Mouse (Mus musculus) liver, adult 2 months (tissue): ENCODE results near the gene Rpl12. TPM values are rescaled to one million over a fixed set of nuclear protein-coding genes. Genes with fewer than 3 reads are reported as not detected.

Experiments used
- DNase-seq: peaks from one replicate; pipeline ENCODE4 v3.0.0-alpha.2; 2011; ENCODE audit warnings: low read depth, low spot score; ENCODE audit errors: extremely low read depth
- H3K27ac ChIP-seq: fragments of 200-500 bp; replicated peaks from 2 replicates; pipeline ENCODE4 v1.5.1; 2012; ENCODE audit warnings: low read depth, mild to moderate bottlenecking, control low read depth, inconsistent platforms, low read length; ENCODE audit not compliant: insufficient read depth
- H3K27me3 ChIP-seq: fragments of 200-500 bp; 2 replicates; pipeline ENCODE4 v1.6.1; 2012; ENCODE audit warnings: mild to moderate bottlenecking, moderate library complexity, low read length, inconsistent platforms; ENCODE audit not compliant: control insufficient read depth, insufficient read depth
- H3K36me3 ChIP-seq: fragments of 200-500 bp; 2 replicates; pipeline ENCODE4 v1.6.1; 2012; ENCODE audit warnings: low read length, inconsistent platforms; ENCODE audit not compliant: control insufficient read depth, insufficient read depth
- H3K4me1 ChIP-seq: fragments of 200-500 bp; 2 replicates; pipeline ENCODE4 v1.6.1; 2011; ENCODE audit warnings: low read length; ENCODE audit not compliant: control insufficient read depth, insufficient read depth
- H3K4me3 ChIP-seq: fragments of 200-500 bp; 2 replicates; pipeline ENCODE4 v1.5.1; 2011; ENCODE audit warnings: low read depth, mild to moderate bottlenecking, control low read depth, low read length, moderate library complexity; ENCODE audit not compliant: insufficient read depth
- H3K79me2 ChIP-seq: fragments of 200-500 bp; 2 replicates; pipeline ENCODE4 v1.6.1; 2012; ENCODE audit warnings: inconsistent platforms, mild to moderate bottlenecking, low read length, moderate library complexity; ENCODE audit not compliant: control insufficient read depth, insufficient read depth
- H3K9ac ChIP-seq: fragments of 200-500 bp; 2 replicates; pipeline ENCODE4 v1.6.1; 2012; ENCODE audit warnings: low read depth, mild to moderate bottlenecking, control low read depth, inconsistent platforms, low read length
- CTCF ChIP-seq: fragments of 200-500 bp; IDR thresholded peaks from 2 replicates; pipeline ENCODE4 v1.5.1; 2011; ENCODE audit warnings: low read depth, low read length, control low read depth
- POLR2A ChIP-seq: fragments of 200-500 bp; IDR thresholded peaks from 2 replicates; pipeline ENCODE4 v1.6.1; 2011; ENCODE audit warnings: low read length, control low read depth; ENCODE audit not compliant: insufficient read depth; ENCODE audit errors: extremely low read depth
- WGBS: fragments of 180-500 bp; shearing (Covaris S2); methylation state at CpG from one replicate; pipeline ENCODE4 v1.1.7; 2018; 5-methylcytosine and 5-hydroxymethylcytosine counted together
- polyA plus RNA-seq: library from polyadenylated mRNA; depleted of rRNA; stranded (reverse); fragments of >200 nt; gene quantifications from 2 replicates; pipeline ENCODE4 v1.2.3, GENCODE M21; 2012; rRNA removed
- total RNA-seq: library from RNA; depleted of rRNA; stranded (reverse); fragments of >200 nt; gene quantifications from 2 replicates; pipeline ENCODE4 v1.2.3, GENCODE M21; 2014; rRNA removed

The Rpl12 gene
- total RNA-seq (473 and 515 TPM in 2 replicates), polyA plus RNA-seq (134 and 158 TPM in 2 replicates)

DNA sequence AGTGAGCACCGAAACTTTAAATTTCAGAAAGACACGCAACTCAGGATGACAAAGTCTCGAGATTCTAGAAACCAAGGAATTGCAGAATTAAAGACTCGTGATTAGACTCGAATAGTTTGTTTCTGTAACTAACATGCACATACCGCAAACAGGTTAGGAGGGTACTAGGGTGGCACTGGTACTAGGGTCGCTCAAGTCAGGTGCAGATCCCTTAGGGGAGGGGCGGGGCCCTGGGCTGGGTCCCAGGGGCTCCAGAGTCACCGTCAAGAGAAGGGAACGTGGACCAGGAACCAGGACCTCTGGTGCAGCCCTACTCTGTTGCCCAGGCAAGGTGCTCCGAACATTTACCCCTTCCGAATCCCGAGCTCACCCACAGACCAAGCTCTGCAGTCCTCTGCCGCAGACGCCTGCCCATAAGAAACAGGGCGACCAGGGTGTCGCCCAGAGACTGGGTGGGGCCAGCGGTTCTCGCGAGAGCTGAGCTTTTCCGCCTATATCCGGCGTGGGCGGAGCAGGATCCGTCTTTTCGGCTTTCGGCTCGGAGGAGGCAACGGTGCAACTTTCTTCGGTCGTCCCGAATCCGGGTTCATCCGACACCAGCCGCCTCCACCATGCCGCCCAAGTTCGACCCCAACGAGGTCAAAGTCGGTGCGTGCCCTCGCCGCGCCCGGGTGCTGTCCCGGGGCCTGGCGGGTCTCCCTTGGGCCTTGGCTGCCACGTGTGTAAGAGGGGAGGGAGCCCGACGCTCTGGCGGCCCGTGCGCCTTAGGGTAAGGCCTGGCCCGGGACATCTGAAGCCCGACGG is at the start of gene Rpl12, which contains the start of gene Lrsam1:
Gene Rpl12 (plus strand): TSS at position 368 of the 804 bp plus-strand sequence.
Gene Lrsam1 (minus strand): TSS at position 423 of the 804 bp plus-strand sequence.
- Histone ChIP-seq H3K9ac (peak within 1 kb of the TSS; percentile 89), H3K4me3 (peak within 1 kb of the TSS; percentile 89), H3K27me3 (no peaks in the 10 kb centered on the region), H3K27ac (peak within 1 kb of the TSS; percentile 55), H3K36me3 (peaks cover 10% of the 10 kb centered on the region), H3K4me1 (peaks cover 21% of the 10 kb centered on the region), H3K79me2 (peaks cover 5% of the 10 kb centered on the region; the same call in 1 of the 2 replicates)
- WGBS, result 2% methylated on average over 55 of the region's 55 CpGs
- TF ChIP-seq POLR2A, result peak; percentile 59; the same call in 1 of the 2 replicates
- no peak for TF ChIP-seq CTCF
- DNase-seq, result peak; percentile 76

DNA sequence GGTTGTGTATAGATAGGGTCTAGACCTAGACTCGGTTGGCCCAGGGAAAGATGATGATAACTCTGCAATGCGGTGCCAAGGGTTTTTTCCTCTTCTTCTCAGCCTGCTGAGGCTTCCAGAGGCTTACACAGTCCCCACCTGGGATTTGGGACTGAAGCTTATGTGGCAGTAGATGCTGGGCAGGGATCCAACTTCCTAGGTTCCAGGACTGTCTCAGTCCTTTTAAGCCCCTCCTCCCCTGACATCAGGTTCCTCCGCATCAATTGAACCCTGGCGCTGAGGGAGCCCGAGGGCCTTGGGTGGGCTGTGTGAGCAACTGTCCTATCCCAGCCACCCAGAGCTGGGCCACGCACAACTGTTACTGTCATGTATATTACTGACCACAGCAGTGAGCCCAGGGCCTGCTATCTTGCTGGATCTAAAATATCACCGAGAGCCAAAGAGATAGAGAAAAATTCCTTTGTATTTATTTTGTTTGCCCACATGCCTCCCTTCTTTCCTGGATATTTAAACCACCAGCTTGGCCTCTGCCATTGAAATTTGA is 49.6 kb upstream of the Rpl12 start:
- H3K36me3 ChIP-seq, result no peaks in the 10 kb centered on the region
- no peak for DNase-seq
- H3K9ac ChIP-seq, result no peak overlapping the region
- no peak for TF ChIP-seq CTCF
- TF ChIP-seq POLR2A, result no peak
- H3K4me1 ChIP-seq, result peaks cover 7% of the 10 kb centered on the region
- no peak overlapping the region for H3K4me3 ChIP-seq
- 91% methylated on average over 7 of the region's 7 CpGs for WGBS
- no peaks in the 10 kb centered on the region for H3K79me2 ChIP-seq
- H3K27me3 ChIP-seq, result no peaks in the 10 kb centered on the region
- H3K27ac ChIP-seq, result no peak overlapping the region

DNA sequence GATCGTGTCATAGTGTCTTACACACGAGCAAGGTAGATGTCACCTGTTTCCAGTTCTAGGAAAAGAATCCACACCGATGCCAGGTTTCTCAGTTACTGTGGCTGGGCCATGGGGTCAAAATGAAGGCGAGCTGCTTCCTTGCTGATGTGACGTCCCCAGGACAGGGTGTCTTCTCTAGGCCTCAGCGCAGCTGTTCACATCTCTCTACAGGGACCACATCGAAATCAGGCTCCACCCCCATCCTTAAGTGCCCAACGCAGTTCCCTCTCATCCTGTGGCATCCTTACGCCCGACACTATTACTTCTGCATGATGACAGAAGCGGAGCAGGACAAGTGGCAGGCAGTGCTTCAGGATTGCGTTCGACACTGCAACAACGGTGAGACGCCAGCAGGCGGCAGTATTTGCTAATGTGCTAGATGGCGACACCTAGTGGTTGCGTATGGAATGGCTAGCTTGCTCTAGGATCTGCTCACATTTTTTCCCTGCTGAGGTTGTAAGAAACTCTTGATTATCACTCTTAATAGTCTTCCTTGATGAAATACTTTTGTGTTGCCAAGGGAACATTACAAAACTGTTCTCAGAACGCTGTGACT is 49.1 kb upstream of the Rpl12 start:
- Histone ChIP-seq H3K36me3 (no peaks in the 10 kb centered on the region), H3K79me2 (no peaks in the 10 kb centered on the region), H3K27me3 (no peaks in the 10 kb centered on the region), H3K27ac (no peak overlapping the region), H3K4me3 (no peak overlapping the region; the same call in 1 of the 2 replicates), H3K4me1 (peaks cover 6% of the 10 kb centered on the region), H3K9ac (no peak overlapping the region)
- WGBS, result 33% methylated on average over 19 of the region's 19 CpGs
- TF ChIP-seq CTCF, result peak; percentile 100
- no peak for TF ChIP-seq POLR2A
- DNase-seq, result peak; percentile 80

DNA sequence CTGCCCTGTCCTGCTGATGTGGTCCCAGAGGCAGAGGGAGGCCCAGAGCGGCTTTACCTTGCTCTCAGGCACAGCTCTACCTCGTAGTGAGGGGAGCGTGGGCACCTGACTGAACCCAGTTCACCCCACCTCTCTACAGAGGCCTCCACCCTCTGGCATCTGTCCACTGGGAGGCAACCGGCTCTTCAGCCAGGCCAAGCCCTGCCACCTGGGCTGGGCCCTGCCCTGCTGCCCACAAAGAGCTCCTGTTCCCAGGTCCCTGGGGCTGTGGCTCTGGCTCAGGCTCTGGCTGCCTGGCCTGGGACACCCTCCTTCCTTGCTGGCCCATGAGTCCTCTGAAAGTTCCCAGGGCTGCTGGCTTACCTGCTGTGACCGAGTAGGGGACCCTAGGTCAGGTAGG is 47.0 kb upstream of the Rpl12 start:
- Histone ChIP-seq H3K36me3 (no peaks in the 10 kb centered on the region), H3K9ac (peak overlapping the region; percentile 37), H3K4me3 (no peak overlapping the region), H3K79me2 (no peaks in the 10 kb centered on the region), H3K4me1 (peaks cover 16% of the 10 kb centered on the region), H3K27ac (peak overlapping the region; percentile 62), H3K27me3 (no peaks in the 10 kb centered on the region)
- peak; percentile 25 for DNase-seq
- 52% methylated on average over 5 of the region's 5 CpGs for WGBS
- TF ChIP-seq CTCF, result no peak
- TF ChIP-seq POLR2A, result no peak

DNA sequence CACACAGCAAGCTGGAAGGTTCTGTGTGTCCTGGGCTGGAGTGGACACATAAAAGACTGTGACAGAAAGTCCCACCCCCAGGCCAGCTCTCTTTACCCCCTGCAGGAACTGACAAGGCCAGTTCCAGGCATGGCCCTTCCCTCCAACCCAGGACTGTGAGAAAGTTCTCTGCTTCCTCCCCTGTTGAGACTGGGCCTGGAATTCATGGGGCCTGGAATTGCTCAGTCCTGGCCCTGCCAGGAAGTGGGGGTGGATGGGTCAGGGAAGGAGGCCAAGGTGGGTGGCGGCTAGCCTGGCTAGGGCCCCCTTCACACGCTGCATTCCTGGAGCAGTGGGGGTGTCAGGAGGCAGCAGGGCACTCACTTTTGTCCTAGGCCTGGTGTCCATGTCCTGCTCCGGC is 46.5 kb upstream of the Rpl12 start:
- peak overlapping the region; percentile 37; the same call in 1 of the 2 replicates for H3K9ac ChIP-seq
- H3K79me2 ChIP-seq, result no peaks in the 10 kb centered on the region
- no peak for TF ChIP-seq CTCF
- TF ChIP-seq POLR2A, result no peak
- H3K27ac ChIP-seq, result peak overlapping the region; percentile 62
- DNase-seq, result peak; percentile 42
- peaks cover 16% of the 10 kb centered on the region for H3K4me1 ChIP-seq
- H3K4me3 ChIP-seq, result no peak overlapping the region
- no peaks in the 10 kb centered on the region for H3K27me3 ChIP-seq
- H3K36me3 ChIP-seq, result no peaks in the 10 kb centered on the region
- 49% methylated on average over 3 of the region's 3 CpGs for WGBS
